Mouse (Mus musculus) bone marrow macrophage, adult 2 months (primary cell): ENCODE measurements around the gene Serpinf1.

Source experiments
- CTCF ChIP-seq: IDR thresholded peaks from 2 replicates; pipeline ENCODE4 v1.5.1; 2012; ENCODE audit warnings: low read depth, mild to moderate bottlenecking, low read length, moderate library complexity
- POLR2A ChIP-seq: IDR thresholded peaks from 2 replicates; pipeline ENCODE4 v1.6.1; 2012; ENCODE audit warnings: mild to moderate bottlenecking, low read depth, low read length, borderline replicate concordance

DNA sequence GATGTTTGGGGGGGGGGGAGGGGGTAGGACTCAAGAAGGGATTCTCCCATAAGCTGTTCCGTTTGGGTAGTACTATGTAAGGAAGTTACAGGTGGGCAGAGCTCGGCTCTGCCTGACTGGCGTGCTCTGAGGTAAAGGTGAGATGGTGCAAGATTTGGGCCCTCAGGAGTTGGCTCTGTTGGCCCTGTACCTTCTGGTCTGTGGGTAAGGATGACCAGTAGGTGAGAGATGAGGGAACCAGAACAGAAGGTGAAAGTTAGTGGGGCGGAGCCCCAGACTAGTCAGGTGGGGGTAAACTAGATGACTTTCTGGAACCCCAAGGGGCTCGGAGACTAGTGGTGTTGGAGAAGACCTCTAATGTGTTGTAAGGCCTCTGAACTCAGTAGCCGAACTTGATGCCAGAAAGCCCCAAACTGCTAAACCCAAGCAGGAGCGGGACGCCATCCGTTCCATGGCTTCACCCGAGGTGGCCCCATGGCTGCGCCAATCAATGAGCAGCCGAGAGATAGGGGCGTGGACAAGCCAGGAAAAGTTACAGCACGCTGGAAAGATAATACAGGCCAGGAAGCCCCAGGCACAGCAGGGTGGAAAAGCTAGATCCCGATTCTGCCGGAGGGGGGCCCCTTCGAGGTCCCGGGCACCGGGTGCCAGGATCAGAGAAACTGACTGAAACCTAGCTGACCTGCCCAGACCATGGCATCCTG is 45.2 kb upstream of the Serpinf1 start:
- no peak for TF ChIP-seq CTCF
- no peak for TF ChIP-seq POLR2A
